In genomic region chr3:152142989-152143695, GRCm38 (mm10) we compare ENCODE assay signal across 15 mouse cellular contexts. TPM values are rescaled to one million over a fixed set of nuclear protein-coding genes. Genes with fewer than 3 reads are reported as not detected.
A peak's percentile ranks its signal among the peaks of the same experiment; 100 is the strongest.
DNase-seq lines count a peak whose midpoint lies in the region; ATAC-seq and TF ChIP-seq lines count a peak whose summit lies in the region.
"Had no signal": no experiment of that assay in that cellular context is flagged by ENCODE, and none has a peak within 500 bp of the region (broad histone marks: within the 10 kb centered on the region; RNA-seq: fewer than 3 reads in every experiment).

No protein-coding gene starts in this region.

- no peak for TF ChIP-seq POLR2A in myocyte (IDR thresholded peaks at IDR 0.05; ENCODE audit: insufficient read length, low read depth)

- no peak for ATAC-seq in lung, embryonic 14.5 days (ENCODE audit: insufficient read depth)
- ATAC-seq in heart, embryonic 12.5 days (ENCODE audit: insufficient number of reproducible peaks, low FRiP score), result no peak
- ATAC-seq in forebrain, embryonic 12.5 days (ENCODE audit: low FRiP score), result no peak
- ATAC-seq in monocyte, adult 5-6 weeks (replicated peaks; ENCODE audit: insufficient number of reproducible peaks, low FRiP score, low TSS enrichment, poor library complexity, severe bottlenecking), result no peak
- ATAC-seq: forebrain, embryonic 14.5 days; midbrain, embryonic 16.5 days had no signal

- no peak for TF ChIP-seq CTCF in lung, embryonic 14.5 days (IDR thresholded peaks at IDR 0.05; ENCODE audit: low read depth)

- DNase-seq in heart, adult 11 months, result peak; percentile 86
- no peak for DNase-seq in heart, postnatal 25 days (ENCODE audit: low spot score)
- peak; percentile 60 for DNase-seq in lung, embryonic 14.5 days
- DNase-seq in lung, postnatal 14 days, result no peak
- DNase-seq: adrenal gland, postnatal 25 days; cerebellum, adult 11-12 months; right cerebral cortex, postnatal 4 days had no signal

- H3K4me2 ChIP-seq in lung, embryonic 14.5 days, result no peak overlapping the region
- no peak overlapping the region for H3K4me2 ChIP-seq in heart, embryonic 12.5 days
- peak overlapping the region; percentile 64 for H3K4me2 ChIP-seq in myocyte (ENCODE audit: low read depth)
- no peak overlapping the region for H3K4me2 ChIP-seq in forebrain, embryonic 12.5 days
- H3K4me2 ChIP-seq: embryonic facial prominence, embryonic 12.5 days; liver, embryonic 15.5 days had no signal

- no peaks in the 10 kb centered on the region; the same call in 1 of the 2 replicates for H3K4me1 ChIP-seq in lung, embryonic 14.5 days (ENCODE audit: insufficient read depth)
- peaks cover 54% of the 10 kb centered on the region for H3K4me1 ChIP-seq in heart, embryonic 12.5 days (replicated peaks)
- H3K4me1 ChIP-seq in forebrain, embryonic 12.5 days, result no peaks in the 10 kb centered on the region; the same call in 1 of the 2 replicates
- H3K4me1 ChIP-seq: embryonic facial prominence, embryonic 12.5 days had no signal

- H3K27me3 ChIP-seq in lung, embryonic 14.5 days (ENCODE audit: insufficient read depth, low read length), result no peaks in the 10 kb centered on the region
- no peaks in the 10 kb centered on the region for H3K27me3 ChIP-seq in heart, embryonic 12.5 days (replicated peaks)
- H3K27me3 ChIP-seq in myocyte (ENCODE audit: control insufficient read depth, insufficient read depth, insufficient read length), result no peaks in the 10 kb centered on the region
- no peaks in the 10 kb centered on the region for H3K27me3 ChIP-seq in forebrain, embryonic 12.5 days
- H3K27me3 ChIP-seq: embryonic facial prominence, embryonic 12.5 days had no signal

- intact Hi-C loops in heart, postnatal 25 days (cut with DNase I), result no loop called here

- WGBS in lung, embryonic 14.5 days, result 57% methylated on average over 6 of the region's 6 CpGs
- WGBS in heart, embryonic 12.5 days, result 40% methylated on average over 6 of the region's 6 CpGs
- 82% methylated on average over 6 of the region's 6 CpGs for WGBS in forebrain, embryonic 12.5 days

- no peaks in the 10 kb centered on the region for H3K79me2 ChIP-seq in myocyte (ENCODE audit: control insufficient read depth, insufficient read depth)

- no peak overlapping the region for H3K9ac ChIP-seq in lung, embryonic 14.5 days
- no peak overlapping the region for H3K9ac ChIP-seq in heart, embryonic 12.5 days
- no peak overlapping the region for H3K9ac ChIP-seq in forebrain, embryonic 12.5 days
- H3K9ac ChIP-seq: embryonic facial prominence, embryonic 12.5 days; liver, embryonic 15.5 days had no signal

- H3K27ac ChIP-seq in lung, embryonic 14.5 days (ENCODE audit: low read depth), result no peak overlapping the region; the same call in 1 of the 2 replicates
- peak overlapping the region; percentile 98 for H3K27ac ChIP-seq in heart, embryonic 12.5 days (ENCODE audit: poor library complexity, severe bottlenecking)
- H3K27ac ChIP-seq in forebrain, embryonic 12.5 days, result no peak overlapping the region
- H3K27ac ChIP-seq: embryonic facial prominence, embryonic 12.5 days; liver, embryonic 15.5 days had no signal

- H3K36me3 ChIP-seq in lung, embryonic 14.5 days (ENCODE audit: insufficient read depth), result no peaks in the 10 kb centered on the region
- H3K36me3 ChIP-seq in heart, embryonic 12.5 days, result no peaks in the 10 kb centered on the region
- H3K36me3 ChIP-seq in myocyte (ENCODE audit: control insufficient read depth, insufficient read depth), result no peaks in the 10 kb centered on the region
- H3K36me3 ChIP-seq in forebrain, embryonic 12.5 days (replicated peaks), result no peaks in the 10 kb centered on the region
- H3K36me3 ChIP-seq: embryonic facial prominence, embryonic 12.5 days; liver, embryonic 15.5 days had no signal

- H3ac ChIP-seq in myocyte (ENCODE audit: control insufficient read depth, insufficient read length), result no peak overlapping the region

- no peaks in the 10 kb centered on the region for H3K9me3 ChIP-seq in lung, embryonic 14.5 days (ENCODE audit: low read depth, low read length)
- H3K9me3 ChIP-seq in heart, embryonic 12.5 days (replicated peaks), result no peaks in the 10 kb centered on the region
- H3K9me3 ChIP-seq in forebrain, embryonic 12.5 days, result no peaks in the 10 kb centered on the region
- H3K9me3 ChIP-seq: embryonic facial prominence, embryonic 12.5 days; liver, embryonic 15.5 days had no signal

- H3K4me3 ChIP-seq in lung, embryonic 14.5 days (ENCODE audit: low read depth, low read length), result no peak overlapping the region
- no peak overlapping the region for H3K4me3 ChIP-seq in heart, embryonic 12.5 days
- no peak overlapping the region for H3K4me3 ChIP-seq in myocyte
- H3K4me3 ChIP-seq in forebrain, embryonic 12.5 days (replicated peaks), result no peak overlapping the region
- H3K4me3 ChIP-seq: embryonic facial prominence, embryonic 12.5 days; liver, embryonic 15.5 days had no signal

TF ChIP-seq in myocyte, 11 proteins besides CTCF, POLR2A, EP300 and RAD21:
- no peak for TF ChIP-seq MYOD1 (IDR thresholded peaks at IDR 0.05; ENCODE audit: control insufficient read depth in 1 of 3, insufficient read length in 2 of 3, low read depth in 2 of 3)
- 0 out of 2 replicates have a peak, but pooled peaks have one; percentile 9 for TF ChIP-seq CEBPB (IDR thresholded peaks at IDR 0.05; ENCODE audit: insufficient read depth, poor library complexity, severe bottlenecking)
- no peak for TF ChIP-seq E2F4 (IDR thresholded peaks at IDR 0.05; ENCODE audit: insufficient read depth)
- no peak for TF ChIP-seq POLR2AphosphoS2 (IDR thresholded peaks at IDR 0.05; ENCODE audit: insufficient read length, low read depth)
- no peak for TF ChIP-seq TCF3 (IDR thresholded peaks at IDR 0.05; ENCODE audit: insufficient read length, low read depth)

RNA-seq across cellular contexts. Expression of gene Gipc2, which starts 22.9 kb away (rescaled TPM):
- 1 to 10 TPM; 3.6 to 4.0 TPM for total RNA-seq in heart, postnatal 25 days (2021)
- polyA plus RNA-seq in lung, embryonic 14.5 days (2014; fragmentation: Nextera tagmentation; extraction: Ambion mirVana), result 4.3 and 6.8 TPM in 2 replicates
- polyA plus RNA-seq in heart, embryonic 12.5 days (2016; fragmentation: Nextera tagmentation; extraction: Ambion mirVana), result 1.3 and 4.5 TPM in 2 replicates
- polyA plus RNA-seq in myocyte (2012; fragmentation: generic; extraction: Trizol), result 0.16 TPM
- 1.4 and 2.1 TPM in 2 replicates for polyA plus RNA-seq in forebrain, embryonic 12.5 days (2016; fragmentation: Nextera tagmentation; extraction: Ambion mirVana)
- 2.5 to 6.6 TPM in 2 of 3 replicates, not detected in the other for total RNA-seq in monocyte, adult 5-6 weeks (2017)

Comparison
In these comparisons a context has a peak if more than half of its experiments do, and no peak if none do; other contexts are left out.
1. DNase-seq: peak in heart, adult 11 months (single experiment) and lung, embryonic 14.5 days (single experiment); none in heart, postnatal 25 days (single experiment) and lung, postnatal 14 days (single experiment).